Mouse (Mus musculus) thymus, adult 2 months (tissue): ENCODE measurements around the gene Prcd.

Experiments
- CTCF ChIP-seq: fragments of 200-500 bp; IDR thresholded peaks from 2 replicates; pipeline ENCODE4 v1.5.1; 2012; ENCODE audit warnings: mild to moderate bottlenecking, control low read depth, low read length, moderate library complexity, borderline replicate concordance; ENCODE audit not compliant: control insufficient read depth, poor library complexity, insufficient read depth; ENCODE audit errors: extremely low read depth
- POLR2A ChIP-seq: fragments of 200-500 bp; IDR thresholded peaks from 2 replicates; pipeline ENCODE4 v1.6.1; 2012; ENCODE audit warnings: mild to moderate bottlenecking, low read length, control low read depth, moderate library complexity; ENCODE audit not compliant: control insufficient read depth, poor library complexity, insufficient read depth; ENCODE audit errors: extremely low read depth

DNA sequence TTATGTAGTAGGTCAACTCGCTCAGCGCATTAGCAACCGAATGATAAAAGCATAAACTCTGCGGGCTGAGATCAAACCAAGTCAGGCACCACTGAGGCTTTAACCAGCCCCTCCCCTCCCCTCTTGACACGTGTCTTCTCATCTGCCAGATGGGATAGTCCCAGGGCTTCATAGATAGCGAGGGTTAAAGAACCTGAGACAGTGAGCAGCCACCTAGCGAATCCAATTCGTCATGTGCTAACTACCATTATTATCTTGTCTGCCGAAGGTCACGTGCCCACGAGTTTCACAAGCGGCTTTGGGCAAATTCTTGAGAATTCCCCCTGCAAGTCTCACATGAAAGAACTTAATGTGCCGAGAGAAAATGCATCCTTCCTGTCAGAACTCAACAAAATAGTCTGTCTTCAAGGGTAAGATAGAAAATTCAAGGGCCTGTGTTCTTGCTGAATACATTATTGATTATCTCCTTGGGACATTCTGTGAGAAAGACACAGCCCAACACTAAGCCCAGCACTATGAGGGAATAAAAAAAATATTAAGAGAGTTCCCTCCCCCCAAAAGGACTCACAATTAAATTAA lies 16.5 kb downstream of the Prcd start:
- TF ChIP-seq POLR2A (no peak), CTCF (no peak)
